Mouse (Mus musculus) MEL (cell line): ENCODE results near the gene Mocs1. TPM values are rescaled to one million over a fixed set of nuclear protein-coding genes. Genes with fewer than 3 reads are reported as not detected.

ENCODE experiments used
- DNase-seq: peaks from one replicate; pipeline ENCODE4 v3.0.0; 2011; ENCODE audit warnings: low read depth, low spot score
- H3K27ac ChIP-seq: 2 replicates; pipeline ENCODE4 v1.5.1; 2012; ENCODE audit warnings: low read depth, mild to moderate bottlenecking, control low read depth, low read length, moderate library complexity; ENCODE audit not compliant: control insufficient read depth
- H3K27me3 ChIP-seq, 2 experiments: fragments of 150-350 bp in 1 of 2; sonication (generic) in 1 of 2; 2 replicates each; pipeline ENCODE4 v1.6.1; 2012; ENCODE audit warnings: low read length in 2 of 2, mild to moderate bottlenecking in 2 of 2, improper control_type of control experiment in 1 of 2, moderate library complexity in 1 of 2; ENCODE audit not compliant: insufficient read depth in 2 of 2, control insufficient read depth in 1 of 2
- H3K36me3 ChIP-seq, 2 experiments: 2 replicates each; pipeline ENCODE4 v1.6.1; 2012 to 2014; ENCODE audit warnings: low read length in 2 of 2, improper control_type of control experiment in 1 of 2, inconsistent platforms in 1 of 2, mild to moderate bottlenecking in 1 of 2; ENCODE audit not compliant: insufficient read depth in 2 of 2, control insufficient read depth in 1 of 2
- H3K4me1 ChIP-seq, 2 experiments: fragments of 150-350 bp in 1 of 2; sonication (generic) in 1 of 2; 2 replicates each; pipeline ENCODE4 v1.6.1; 2012; ENCODE audit warnings: low read length in 2 of 2, improper control_type of control experiment in 1 of 2, mild to moderate bottlenecking in 1 of 2; ENCODE audit not compliant: insufficient read depth in 2 of 2, control insufficient read depth in 1 of 2
- H3K4me3 ChIP-seq, 2 experiments: fragments of 150-350 bp in 1 of 2; sonication (generic) in 1 of 2; 2 replicates each; pipeline ENCODE4 v1.5.1; 2012; ENCODE audit warnings: low read depth in 2 of 2, low read length in 2 of 2, mild to moderate bottlenecking in 2 of 2, moderate library complexity in 2 of 2, control low read depth in 1 of 2, improper control_type of control experiment in 1 of 2; ENCODE audit not compliant: control insufficient read depth in 1 of 2, insufficient read depth in 1 of 2
- H3K79me2 ChIP-seq: 2 replicates; pipeline ENCODE4 v1.6.1; 2012; ENCODE audit warnings: mild to moderate bottlenecking, low read length, moderate library complexity; ENCODE audit not compliant: control insufficient read depth, poor library complexity, insufficient read depth
- H3K9ac ChIP-seq: 2 replicates; pipeline ENCODE4 v1.6.1; 2012; ENCODE audit warnings: low read depth, mild to moderate bottlenecking, control low read depth, low read length, moderate library complexity; ENCODE audit not compliant: control insufficient read depth, poor library complexity, severe bottlenecking
- H3K9me3 ChIP-seq: fragments of 150-350 bp; sonication (generic); replicated peaks from 2 replicates; pipeline ENCODE4 v1.6.1; 2012; ENCODE audit warnings: mild to moderate bottlenecking, low read length, improper control_type of control experiment, moderate library complexity; ENCODE audit not compliant: insufficient read depth
- CHD2 ChIP-seq: IDR thresholded peaks from 2 replicates; pipeline ENCODE4 v1.6.1; 2011; ENCODE audit warnings: low read length, improper control_type of control experiment
- E2F4 ChIP-seq: IDR thresholded peaks from 2 replicates; pipeline ENCODE4 v1.6.1; 2011; ENCODE audit warnings: low read depth, low read length, improper control_type of control experiment, borderline replicate concordance
- ELF1 ChIP-seq: IDR thresholded peaks from 2 replicates; pipeline ENCODE4 v1.6.1; 2014; ENCODE audit warnings: low read depth, mild to moderate bottlenecking, inconsistent platforms, low read length, improper control_type of control experiment, moderate library complexity
- EP300 ChIP-seq, 2 experiments: IDR thresholded peaks; 2 replicates each; pipeline ENCODE4 v1.6.1; 2011; ENCODE audit warnings: improper control_type of control experiment in 2 of 2, low read length in 2 of 2, low read depth in 1 of 2, mild to moderate bottlenecking in 1 of 2
- ETS1 ChIP-seq: IDR thresholded peaks from 2 replicates; pipeline ENCODE4 v1.6.1; 2012; ENCODE audit warnings: low read depth, mild to moderate bottlenecking, inconsistent platforms, low read length, improper control_type of control experiment, moderate library complexity
- GABPA ChIP-seq: IDR thresholded peaks from 2 replicates; pipeline ENCODE4 v1.6.1; 2012; ENCODE audit warnings: low read depth, mild to moderate bottlenecking, inconsistent platforms, low read length, improper control_type of control experiment, moderate library complexity
- GATA1 ChIP-seq: IDR thresholded peaks from 2 replicates; pipeline ENCODE4 v1.6.1; 2011; ENCODE audit warnings: low read depth, low read length, improper control_type of control experiment
- HCFC1 ChIP-seq: IDR thresholded peaks from 2 replicates; pipeline ENCODE4 v1.6.1; 2012; ENCODE audit warnings: low read depth, mild to moderate bottlenecking, inconsistent platforms, low read length, improper control_type of control experiment, moderate library complexity
- JUND ChIP-seq: IDR thresholded peaks from 2 replicates; pipeline ENCODE4 v1.6.1; 2011; ENCODE audit warnings: low read depth, mild to moderate bottlenecking, improper control_type of control experiment, low read length
- KAT2A ChIP-seq: conservative IDR thresholded peaks from 2 replicates; pipeline ENCODE4 v1.6.1; 2012; ENCODE audit warnings: low read depth, low read length, improper control_type of control experiment, inconsistent platforms
- MAZ ChIP-seq: IDR thresholded peaks from 2 replicates; pipeline ENCODE4 v1.6.1; 2012; ENCODE audit warnings: low read depth, mild to moderate bottlenecking, inconsistent platforms, low read length, improper control_type of control experiment
- MEF2A ChIP-seq: IDR thresholded peaks from 2 replicates; pipeline ENCODE4 v1.6.1; 2014; ENCODE audit warnings: low read depth, mild to moderate bottlenecking, inconsistent platforms, low read length, improper control_type of control experiment; ENCODE audit not compliant: poor library complexity, insufficient replicate concordance, severe bottlenecking; ENCODE audit errors: extremely low read depth
- MXI1 ChIP-seq: IDR thresholded peaks from 2 replicates; pipeline ENCODE4 v1.6.1; 2011; ENCODE audit warnings: mild to moderate bottlenecking, low read depth, low read length, improper control_type of control experiment
- MYB ChIP-seq: IDR thresholded peaks from 2 replicates; pipeline ENCODE4 v1.6.1; 2011; ENCODE audit warnings: mild to moderate bottlenecking, low read depth, low read length, improper control_type of control experiment
- MYC ChIP-seq: IDR thresholded peaks from 2 replicates; pipeline ENCODE4 v1.6.1; 2011; ENCODE audit warnings: low read depth, mild to moderate bottlenecking, low read length, improper control_type of control experiment, moderate library complexity
- NELFE ChIP-seq: IDR thresholded peaks from 2 replicates; pipeline ENCODE4 v1.6.1; 2011; ENCODE audit warnings: low read depth, low read length, improper control_type of control experiment
- NRF1 ChIP-seq: IDR thresholded peaks from 2 replicates; pipeline ENCODE4 v1.6.1; 2014; ENCODE audit warnings: low read depth, mild to moderate bottlenecking, inconsistent platforms, low read length, improper control_type of control experiment, moderate library complexity; ENCODE audit not compliant: poor library complexity, insufficient read depth, severe bottlenecking
- POLR2A ChIP-seq, 2 experiments: IDR thresholded peaks; 2 replicates each; pipeline ENCODE4 v1.6.1; 2011 to 2012; ENCODE audit warnings: low read length in 2 of 2, mild to moderate bottlenecking in 2 of 2, control low read depth in 1 of 2, improper control_type of control experiment in 1 of 2, low read depth in 1 of 2, moderate library complexity in 1 of 2; ENCODE audit not compliant: control insufficient read depth in 1 of 2, insufficient read depth in 1 of 2, poor library complexity in 1 of 2
- POLR2AphosphoS2 ChIP-seq: IDR thresholded peaks from 2 replicates; pipeline ENCODE4 v1.6.1; 2011; ENCODE audit warnings: low read length, improper control_type of control experiment
- RAD21 ChIP-seq: IDR thresholded peaks from 2 replicates; pipeline ENCODE4 v1.6.1; 2011; ENCODE audit warnings: mild to moderate bottlenecking, low read depth, low read length, improper control_type of control experiment
- RCOR1 ChIP-seq: IDR thresholded peaks from 2 replicates; pipeline ENCODE4 v1.6.1; 2012; ENCODE audit warnings: low read depth, mild to moderate bottlenecking, inconsistent platforms, low read length, improper control_type of control experiment
- SIN3A ChIP-seq: IDR thresholded peaks from 2 replicates; pipeline ENCODE4 v1.6.1; 2012; ENCODE audit warnings: low read length, improper control_type of control experiment, inconsistent platforms
- TAL1 ChIP-seq: IDR thresholded peaks from 2 replicates; pipeline ENCODE4 v1.6.1; 2012; ENCODE audit warnings: mild to moderate bottlenecking, inconsistent platforms, low read length, moderate library complexity, mixed read lengths
- USF1 ChIP-seq: IDR thresholded peaks from 2 replicates; pipeline ENCODE4 v1.6.1; 2014; ENCODE audit warnings: low read depth, mild to moderate bottlenecking, inconsistent platforms, low read length, improper control_type of control experiment, moderate library complexity
- USF2 ChIP-seq, 2 experiments: IDR thresholded peaks; 2 replicates each; pipeline ENCODE4 v1.6.1; 2011 to 2012; ENCODE audit warnings: improper control_type of control experiment in 2 of 2, low read length in 2 of 2, borderline replicate concordance in 1 of 2, inconsistent platforms in 1 of 2, low read depth in 1 of 2, mild to moderate bottlenecking in 1 of 2; ENCODE audit not compliant: insufficient read depth in 1 of 2
- ZC3H11A ChIP-seq: IDR thresholded peaks from 2 replicates; pipeline ENCODE4 v1.6.1; 2012; ENCODE audit warnings: low read depth, mild to moderate bottlenecking, inconsistent platforms, low read length, improper control_type of control experiment
- ZKSCAN1 ChIP-seq: IDR thresholded peaks from 2 replicates; pipeline ENCODE4 v1.6.1; 2012; ENCODE audit warnings: low read depth, mild to moderate bottlenecking, inconsistent platforms, low read length, improper control_type of control experiment, moderate library complexity
- ZNF384 ChIP-seq: IDR thresholded peaks from 2 replicates; pipeline ENCODE4 v1.6.1; 2012; ENCODE audit warnings: low read depth, mild to moderate bottlenecking, inconsistent platforms, low read length, improper control_type of control experiment
- polyA plus RNA-seq, 2 experiments: library from polyadenylated mRNA; stranded (reverse) in 1 of 2; unstranded in 1 of 2; fragments of >175 nt in 1 of 2; fragments of >200 nt in 1 of 2; gene quantifications; 2 replicates each; pipeline versions ENCODE4 v1.2.1 to v1.2.4; 2012; ENCODE audit warnings: low replicate concordance in 2 of 2, low read depth in 1 of 2; ENCODE audit not compliant: insufficient read length in 2 of 2, insufficient read depth in 1 of 2, missing spikeins in 1 of 2
- total RNA-seq: library from RNA; depleted of rRNA; stranded (reverse); fragments of 300-350 nt; gene quantifications from 2 replicates; pipeline ENCODE4 v1.2.3, GENCODE M21; 2012

The Mocs1 gene
- total and polyA plus RNA-seq, 3 experiments: 7.8 to 24.6 TPM; not detected in 1

GRCm38 (mm10) chr17:49428751-49429415 is 721 bp downstream of the Mocs1 start:
- H3K36me3 ChIP-seq: peaks cover 0 to 12% of the 10 kb centered on the region in 2 experiments; a peak in 2 of 4 replicates
- no peaks in the 10 kb centered on the region for H3K9me3 ChIP-seq
- peaks cover 8 to 29% of the 10 kb centered on the region in 2 experiments; a peak in 3 of 4 replicates for H3K4me1 ChIP-seq
- H3K4me3 ChIP-seq: peak overlapping the region; percentile 80 to 98
- peak overlapping the region; percentile 87 for H3K27ac ChIP-seq
- peaks cover 5% of the 10 kb centered on the region for H3K79me2 ChIP-seq
- peak; percentile 84 for DNase-seq
- H3K9ac ChIP-seq: peak overlapping the region; percentile 97
- no peak for TF ChIP-seq RCOR1
- no peak for TF ChIP-seq ZKSCAN1
- no peak; the same call in 1 of the 2 replicates for TF ChIP-seq KAT2A
- no peak for TF ChIP-seq GABPA
- TF ChIP-seq MAZ: no peak
- no peak for TF ChIP-seq RAD21
- no peak for TF ChIP-seq ZC3H11A
- peak; percentile 27 for TF ChIP-seq SIN3A
- no peak for TF ChIP-seq HCFC1
- no peak for TF ChIP-seq NRF1
- 0 out of 2 replicates have a peak, but pooled peaks have one; percentile 26 for TF ChIP-seq POLR2AphosphoS2
- no peak for TF ChIP-seq NELFE
- TF ChIP-seq MEF2A: no peak
- TF ChIP-seq ELF1: no peak
- no peak for TF ChIP-seq JUND
- no peak for TF ChIP-seq MYB
- no peak for TF ChIP-seq USF1
- peak; percentile 42 to 52; a peak in 2 of 4 replicates for TF ChIP-seq EP300 (IDR thresholded peaks at IDR 0.05; ENCODE audit: low read depth in 1 of 2, low read length in 2 of 2)
- TF ChIP-seq USF2 (IDR thresholded peaks at IDR 0.05; ENCODE audit: borderline replicate concordance in 1 of 2, insufficient read depth in 1 of 2, low read depth in 1 of 2, low read length in 2 of 2): no peak
- no peak for TF ChIP-seq POLR2A (IDR thresholded peaks at IDR 0.05; ENCODE audit: control insufficient read depth in 1 of 2, insufficient read depth in 1 of 2, low read depth in 1 of 2, low read length in 2 of 2, poor library complexity in 1 of 2)
- no peak for TF ChIP-seq E2F4
- TF ChIP-seq ETS1: peak; percentile 23; the same call in 1 of the 2 replicates
- peak; percentile 75 for TF ChIP-seq GATA1
- TF ChIP-seq CHD2: no peak
- TF ChIP-seq MYC: no peak
- TF ChIP-seq ZNF384: no peak
- peak; percentile 79 for TF ChIP-seq TAL1
- peak; percentile 46; the same call in 1 of the 2 replicates for TF ChIP-seq MXI1
- H3K27me3 ChIP-seq: no peaks in the 10 kb centered on the region
